Mouse (Mus musculus): ENCODE results near the gene Nek6. TPM values are rescaled to one million over a fixed set of nuclear protein-coding genes. Genes with fewer than 3 reads are reported as not detected.

Nek6 gene
- 157 TPM for polyA plus RNA-seq (2021)

- ChIA-PET CTCF (no interaction called here), POLR2A (interaction anchor here (1.2 to 1.5 kb wide), 4 partner anchors 29 to 98 kb away, joined by 3 to 4 read pairs (median 4); no protein-coding TSS in a partner anchor)
- DNase-seq (ENCODE audit: low read depth, low spot score) = no peak
- ATAC-seq = peak; percentile 42
- in situ Hi-C loops (cut with MboI; ENCODE audit: low pct_unique_long_range_greater_than_20kb) = no loop called here
- no peak for TF ChIP-seq CTCF (IDR thresholded peaks at IDR 0.05)
- no peaks in the 10 kb centered on the region for H3K27me3 ChIP-seq
Observed at GRCm38 (mm10) chr2:38511487-38512307, at the start of gene Nek6. Gene Nek6, plus strand, starts transcription at chr2:38511643.

GRCm38 (mm10) chr2:38462323-38462722, 49.1 kb upstream of the Nek6 start:
- ATAC-seq = no peak
- no peaks in the 10 kb centered on the region for H3K27me3 ChIP-seq
- no peak for DNase-seq (ENCODE audit: low read depth, low spot score)
- in situ Hi-C loops (cut with MboI; ENCODE audit: low pct_unique_long_range_greater_than_20kb) = no loop called here
- POLR2A ChIA-PET = no interaction called here
- CTCF ChIA-PET = interaction anchor here (0.9 kb wide), 1 partner anchor 14 kb away, joined by 4 read pairs; no protein-coding TSS in a partner anchor
- no peak for TF ChIP-seq CTCF (IDR thresholded peaks at IDR 0.05)

GRCm38 (mm10) chr2:38468845-38469244, 42.6 kb upstream of the Nek6 start:
- no peaks in the 10 kb centered on the region for H3K27me3 ChIP-seq
- POLR2A ChIA-PET = no interaction called here
- no peak for TF ChIP-seq CTCF (IDR thresholded peaks at IDR 0.05)
- ATAC-seq (no peak), DNase-seq (ENCODE audit: low read depth, low spot score) (no peak)
- in situ Hi-C loops (cut with MboI; ENCODE audit: low pct_unique_long_range_greater_than_20kb) = no loop called here
- CTCF ChIA-PET = no interaction called here

- H3K27me3 ChIP-seq = no peaks in the 10 kb centered on the region
- no peak for ATAC-seq
- TF ChIP-seq CTCF (IDR thresholded peaks at IDR 0.05) = no peak
- DNase-seq (ENCODE audit: low read depth, low spot score) = no peak
- ChIA-PET CTCF (no interaction called here), POLR2A (no interaction called here)
- in situ Hi-C loops (cut with MboI; ENCODE audit: low pct_unique_long_range_greater_than_20kb) = no loop called here
Observed at GRCm38 (mm10) chr2:38471745-38472144, 39.7 kb upstream of the Nek6 start.

GRCm38 (mm10) chr2:38472829-38473228, 38.6 kb upstream of the Nek6 start:
- ATAC-seq = no peak
- POLR2A ChIA-PET = no interaction called here
- CTCF ChIA-PET = no interaction called here
- no peak for TF ChIP-seq CTCF (IDR thresholded peaks at IDR 0.05)
- H3K27me3 ChIP-seq = no peaks in the 10 kb centered on the region
- in situ Hi-C loops (cut with MboI; ENCODE audit: low pct_unique_long_range_greater_than_20kb) = no loop called here
- no peak for DNase-seq (ENCODE audit: low read depth, low spot score)

GRCm38 (mm10) chr2:38476871-38477496, 34.5 kb upstream of the Nek6 start:
- ATAC-seq (no peak), DNase-seq (ENCODE audit: low read depth, low spot score) (no peak)
- in situ Hi-C loops (cut with MboI; ENCODE audit: low pct_unique_long_range_greater_than_20kb) = no loop called here
- TF ChIP-seq CTCF (IDR thresholded peaks at IDR 0.05) = no peak
- H3K27me3 ChIP-seq = no peaks in the 10 kb centered on the region
- POLR2A ChIA-PET = interaction anchor here (0.6 kb wide), 1 partner anchor 209 kb away, joined by 7 read pairs; no protein-coding TSS in a partner anchor
- CTCF ChIA-PET = no interaction called here

- DNase-seq (ENCODE audit: low read depth, low spot score) (no peak), ATAC-seq (no peak)
- in situ Hi-C loops (cut with MboI; ENCODE audit: low pct_unique_long_range_greater_than_20kb) = no loop called here
- ChIA-PET POLR2A (no interaction called here), CTCF (no interaction called here)
- TF ChIP-seq CTCF (IDR thresholded peaks at IDR 0.05) = no peak
- H3K27me3 ChIP-seq = no peaks in the 10 kb centered on the region
Observed at GRCm38 (mm10) chr2:38477497-38477873, 34.0 kb upstream of the Nek6 start.

GRCm38 (mm10) chr2:38478683-38479082, 32.8 kb upstream of the Nek6 start:
- no peaks in the 10 kb centered on the region for H3K27me3 ChIP-seq
- no peak for ATAC-seq
- no peak for TF ChIP-seq CTCF (IDR thresholded peaks at IDR 0.05)
- POLR2A ChIA-PET = no interaction called here
- in situ Hi-C loops (cut with MboI; ENCODE audit: low pct_unique_long_range_greater_than_20kb) = no loop called here
- CTCF ChIA-PET = no interaction called here
- DNase-seq (ENCODE audit: low read depth, low spot score) = no peak

GRCm38 (mm10) chr2:38479541-38479940, 31.9 kb upstream of the Nek6 start:
- in situ Hi-C loops (cut with MboI; ENCODE audit: low pct_unique_long_range_greater_than_20kb) = no loop called here
- no peak for ATAC-seq
- no peaks in the 10 kb centered on the region for H3K27me3 ChIP-seq

GRCm38 (mm10) chr2:38481166-38481778, 30.2 kb upstream of the Nek6 start:
- H3K27me3 ChIP-seq = no peaks in the 10 kb centered on the region
- ChIA-PET POLR2A (interaction anchor here (0.6 kb wide), 3 partner anchors 11 to 59 kb away, joined by 3 to 6 read pairs (median 3); no protein-coding TSS in a partner anchor), CTCF (interaction anchor here (1.2 kb wide), 1 partner anchor 15 kb away, joined by 3 read pairs; no protein-coding TSS in a partner anchor)
- no peak for DNase-seq (ENCODE audit: low read depth, low spot score)
- in situ Hi-C loops (cut with MboI; ENCODE audit: low pct_unique_long_range_greater_than_20kb) = no loop called here
- ATAC-seq = no peak
- no peak for TF ChIP-seq CTCF (IDR thresholded peaks at IDR 0.05)

More at GRCm38 (mm10) chr2:38479541-38479940, 31.9 kb upstream of the Nek6 start:
- no peak for TF ChIP-seq CTCF (IDR thresholded peaks at IDR 0.05)
- no peak for DNase-seq (ENCODE audit: low read depth, low spot score)
- POLR2A ChIA-PET = no interaction called here
- CTCF ChIA-PET = no interaction called here

GRCm38 (mm10) chr2:38482122-38482521, 29.3 kb upstream of the Nek6 start:
- CTCF ChIA-PET = interaction anchor here (0.9 to 1.2 kb wide), 2 partner anchors 15 to 116 kb away, joined by 3 read pairs; no protein-coding TSS in a partner anchor
- no peak for ATAC-seq
- POLR2A ChIA-PET = interaction anchor here (1.5 kb wide), 1 partner anchor 29 kb away, joined by 4 read pairs; the partner anchor contains the start of gene Nek6
- TF ChIP-seq CTCF (IDR thresholded peaks at IDR 0.05) = no peak
- H3K27me3 ChIP-seq = no peaks in the 10 kb centered on the region
- in situ Hi-C loops (cut with MboI; ENCODE audit: low pct_unique_long_range_greater_than_20kb) = no loop called here
- no peak for DNase-seq (ENCODE audit: low read depth, low spot score)

Measured in Patski (cell line).